Mouse (Mus musculus): ENCODE results near the gene Rab6b. TPM values are rescaled to one million over a fixed set of nuclear protein-coding genes. Genes with fewer than 3 reads are reported as not detected.

Rab6b gene
- total and polyA plus RNA-seq, 3 experiments = not detected

DNA sequence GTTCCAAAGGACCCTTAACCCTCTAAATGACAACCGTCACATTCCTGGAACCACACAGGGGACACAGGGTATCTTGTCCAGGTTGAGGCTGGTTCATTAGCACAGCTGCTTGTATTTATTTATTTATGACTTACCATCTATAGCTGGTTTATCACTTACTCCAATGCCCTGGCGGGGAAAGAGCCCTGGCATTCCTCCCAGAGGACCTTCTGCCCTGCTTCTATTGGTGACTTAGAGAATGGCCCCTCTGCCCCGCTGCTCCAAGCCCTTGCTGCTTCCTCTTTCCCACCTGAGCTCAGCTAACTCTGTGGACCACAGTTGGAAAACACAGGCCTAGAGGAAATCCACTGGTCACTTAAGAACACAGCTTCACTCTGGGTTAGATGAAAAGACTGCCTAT is 28.2 kb upstream of the Rab6b start:
- no peaks in the 10 kb centered on the region for H3K36me3 ChIP-seq (ENCODE audit: control insufficient read depth in 1 of 2, insufficient read depth in 2 of 2, low read length in 2 of 2)
- H3K4me1 ChIP-seq (ENCODE audit: control insufficient read depth in 1 of 2, insufficient read depth in 2 of 2, low read length in 2 of 2) = peaks cover 0 to 1% of the 10 kb centered on the region in 2 experiments; a peak in 1 of 4 replicates
- no peak overlapping the region for H3K27ac ChIP-seq (ENCODE audit: control insufficient read depth, low read depth, low read length)
- no peaks in the 10 kb centered on the region for H3K27me3 ChIP-seq (ENCODE audit: control insufficient read depth in 1 of 2, insufficient read depth in 2 of 2, low read length in 2 of 2)
- H3K4me3 ChIP-seq (ENCODE audit: control insufficient read depth in 1 of 2, insufficient read depth in 1 of 2, low read depth in 2 of 2, low read length in 2 of 2) = no peak overlapping the region
- no peak for TF ChIP-seq POLR2AphosphoS5 (IDR thresholded peaks at IDR 0.05; ENCODE audit: borderline replicate concordance, low read depth, low read length)
- no peaks in the 10 kb centered on the region for H3K79me2 ChIP-seq (ENCODE audit: control insufficient read depth, insufficient read depth, low read length, poor library complexity)
- no peak for DNase-seq (ENCODE audit: low read depth, low spot score)
- no peak overlapping the region for H3K9ac ChIP-seq (ENCODE audit: control insufficient read depth, low read depth, low read length, poor library complexity, severe bottlenecking)
- no peaks in the 10 kb centered on the region for H3K9me3 ChIP-seq (replicated peaks; ENCODE audit: insufficient read depth, low read length)

DNA sequence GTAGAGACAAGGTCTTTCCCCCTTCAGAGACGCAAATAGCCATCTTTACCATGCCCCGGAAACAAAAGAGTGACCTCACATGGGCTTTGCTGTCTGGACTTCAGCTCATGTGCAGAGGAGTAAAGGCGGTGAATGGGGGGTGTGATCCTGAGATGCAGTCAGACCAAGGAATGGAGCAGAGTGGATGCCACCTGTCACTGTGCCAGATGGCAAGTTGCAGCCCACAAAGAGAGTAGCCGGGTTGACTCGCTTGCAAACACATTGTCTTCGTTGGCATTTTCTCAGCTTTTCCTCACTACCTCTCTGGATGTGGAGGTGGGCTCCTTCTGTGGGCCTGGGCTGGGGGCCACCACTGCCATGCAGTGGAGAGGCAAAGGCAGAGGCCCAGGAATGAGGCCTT is 24.9 kb upstream of the Rab6b start:
- Histone ChIP-seq H3K79me2 (ENCODE audit: control insufficient read depth, insufficient read depth, low read length, poor library complexity) (no peaks in the 10 kb centered on the region), H3K9ac (ENCODE audit: control insufficient read depth, low read depth, low read length, poor library complexity, severe bottlenecking) (no peak overlapping the region), H3K27me3 (ENCODE audit: control insufficient read depth in 1 of 2, insufficient read depth in 2 of 2, low read length in 2 of 2) (no peaks in the 10 kb centered on the region), H3K36me3 (ENCODE audit: control insufficient read depth in 1 of 2, insufficient read depth in 2 of 2, low read length in 2 of 2) (no peaks in the 10 kb centered on the region), H3K4me3 (ENCODE audit: control insufficient read depth in 1 of 2, insufficient read depth in 1 of 2, low read depth in 2 of 2, low read length in 2 of 2) (no peak overlapping the region), H3K4me1 (ENCODE audit: control insufficient read depth in 1 of 2, insufficient read depth in 2 of 2, low read length in 2 of 2) (no peaks in the 10 kb centered on the region), H3K9me3 (replicated peaks; ENCODE audit: insufficient read depth, low read length) (no peaks in the 10 kb centered on the region), H3K27ac (ENCODE audit: control insufficient read depth, low read depth, low read length) (no peak overlapping the region)
- TF ChIP-seq ELF1 (IDR thresholded peaks at IDR 0.05; ENCODE audit: low read depth, low read length) = no peak
- TF ChIP-seq USF2 (IDR thresholded peaks at IDR 0.05; ENCODE audit: borderline replicate concordance in 1 of 2, insufficient read depth in 1 of 2, low read depth in 1 of 2, low read length in 2 of 2) = no peak
- no peak for TF ChIP-seq E2F4 (IDR thresholded peaks at IDR 0.05; ENCODE audit: borderline replicate concordance, low read depth, low read length)
- no peak for TF ChIP-seq SIN3A (IDR thresholded peaks at IDR 0.05; ENCODE audit: low read length)
- no peak for DNase-seq (ENCODE audit: low read depth, low spot score)

DNA sequence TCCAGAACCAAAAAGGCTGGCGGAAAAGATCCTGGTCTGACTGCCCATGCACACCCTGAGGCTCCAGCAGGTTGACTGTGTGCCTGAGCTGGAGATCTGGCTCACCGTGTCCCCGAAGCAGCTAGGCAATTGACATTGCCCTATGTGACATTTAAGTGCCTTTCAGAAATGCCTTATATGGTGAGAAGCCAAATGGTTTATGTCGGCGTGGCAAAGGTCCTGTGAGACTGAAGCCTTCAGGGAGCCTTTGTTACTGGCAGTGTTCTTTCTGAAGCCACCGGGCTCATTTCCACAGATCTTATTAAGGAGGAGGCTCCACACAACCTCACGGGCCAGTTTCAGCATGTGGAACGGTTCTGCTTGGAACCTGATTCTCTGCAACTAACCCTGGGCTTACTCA is 24.3 kb upstream of the Rab6b start:
- no peaks in the 10 kb centered on the region for H3K36me3 ChIP-seq (ENCODE audit: control insufficient read depth in 1 of 2, insufficient read depth in 2 of 2, low read length in 2 of 2)
- no peaks in the 10 kb centered on the region for H3K4me1 ChIP-seq (ENCODE audit: control insufficient read depth in 1 of 2, insufficient read depth in 2 of 2, low read length in 2 of 2)
- no peaks in the 10 kb centered on the region for H3K9me3 ChIP-seq (replicated peaks; ENCODE audit: insufficient read depth, low read length)
- TF ChIP-seq EP300 (IDR thresholded peaks at IDR 0.05; ENCODE audit: low read depth in 1 of 2, low read length in 2 of 2) (no peak), JUND (IDR thresholded peaks at IDR 0.05; ENCODE audit: low read depth, low read length) (no peak), ZC3H11A (IDR thresholded peaks at IDR 0.05; ENCODE audit: low read depth, low read length) (no peak)
- no peaks in the 10 kb centered on the region for H3K79me2 ChIP-seq (ENCODE audit: control insufficient read depth, insufficient read depth, low read length, poor library complexity)
- no peaks in the 10 kb centered on the region for H3K27me3 ChIP-seq (ENCODE audit: control insufficient read depth in 1 of 2, insufficient read depth in 2 of 2, low read length in 2 of 2)
- no peak overlapping the region for H3K27ac ChIP-seq (ENCODE audit: control insufficient read depth, low read depth, low read length)
- H3K4me3 ChIP-seq (ENCODE audit: control insufficient read depth in 1 of 2, insufficient read depth in 1 of 2, low read depth in 2 of 2, low read length in 2 of 2) = no peak overlapping the region
- DNase-seq (ENCODE audit: low read depth, low spot score) = no peak
- H3K9ac ChIP-seq (ENCODE audit: control insufficient read depth, low read depth, low read length, poor library complexity, severe bottlenecking) = no peak overlapping the region

- Histone ChIP-seq H3K4me1 (ENCODE audit: control insufficient read depth in 1 of 2, insufficient read depth in 2 of 2, low read length in 2 of 2) (no peaks in the 10 kb centered on the region), H3K27ac (ENCODE audit: control insufficient read depth, low read depth, low read length) (no peak overlapping the region), H3K36me3 (ENCODE audit: control insufficient read depth in 1 of 2, insufficient read depth in 2 of 2, low read length in 2 of 2) (no peaks in the 10 kb centered on the region), H3K79me2 (ENCODE audit: control insufficient read depth, insufficient read depth, low read length, poor library complexity) (no peaks in the 10 kb centered on the region), H3K27me3 (ENCODE audit: control insufficient read depth in 1 of 2, insufficient read depth in 2 of 2, low read length in 2 of 2) (no peaks in the 10 kb centered on the region), H3K9me3 (replicated peaks; ENCODE audit: insufficient read depth, low read length) (no peaks in the 10 kb centered on the region), H3K9ac (ENCODE audit: control insufficient read depth, low read depth, low read length, poor library complexity, severe bottlenecking) (no peak overlapping the region), H3K4me3 (ENCODE audit: control insufficient read depth in 1 of 2, insufficient read depth in 1 of 2, low read depth in 2 of 2, low read length in 2 of 2) (no peak overlapping the region)
- no peak for DNase-seq (ENCODE audit: low read depth, low spot score)
- TF ChIP-seq ZC3H11A (IDR thresholded peaks at IDR 0.05; ENCODE audit: low read depth, low read length) = no peak
These were observed 22.9 kb upstream of the Rab6b start for GRCm38 (mm10) chr9:103088661-103089060.
